27 mouse cellular contexts compared by ENCODE assay signal in the genomic region with DNA sequence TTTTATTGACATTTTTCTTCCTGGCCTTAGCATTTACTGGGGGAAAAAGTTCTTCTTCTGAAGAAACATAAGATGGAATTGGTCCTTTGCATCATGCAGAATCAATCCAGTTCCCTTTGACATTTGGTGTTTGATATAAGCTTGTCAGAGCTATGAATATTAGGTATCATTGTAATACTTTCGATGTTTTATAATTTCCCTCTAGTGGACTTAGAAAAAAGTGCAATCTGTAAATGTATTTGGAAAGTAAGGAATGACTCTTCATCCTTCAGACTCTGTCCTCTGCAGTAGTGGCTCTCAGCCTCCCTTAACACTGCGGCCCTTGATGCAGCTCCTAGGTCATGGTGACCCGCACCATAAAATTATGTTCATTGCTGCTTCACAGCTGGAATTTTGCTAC.
DNase-seq lines count a peak whose midpoint lies in the region; ATAC-seq and TF ChIP-seq lines count a peak whose summit lies in the region.
"Had no signal": no experiment of that assay in that cellular context is flagged by ENCODE, and none has a peak within 500 bp of the region (broad histone marks: within the 10 kb centered on the region; RNA-seq: fewer than 3 reads in every experiment).

No protein-coding gene starts in this region.

- TF ChIP-seq EP300 in stomach, postnatal 0 days (optimal IDR thresholded peaks at IDR 0.05), result no peak

- peaks cover 44% of the 10 kb centered on the region for H3K36me3 ChIP-seq in forebrain, postnatal 0 days (ENCODE audit: insufficient read depth)
- H3K36me3 ChIP-seq in forebrain, embryonic 10.5 days (replicated peaks), result peaks cover 90% of the 10 kb centered on the region
- H3K36me3 ChIP-seq in midbrain, postnatal 0 days (ENCODE audit: insufficient read depth, low read length), result peaks cover 25% of the 10 kb centered on the region
- peaks cover 63% of the 10 kb centered on the region for H3K36me3 ChIP-seq in midbrain, embryonic 13.5 days
- peaks cover 14% of the 10 kb centered on the region; the same call in 1 of the 2 replicates for H3K36me3 ChIP-seq in stomach, postnatal 0 days (ENCODE audit: control insufficient read depth, insufficient read depth, low read length)

- no peak overlapping the region for H3K4me2 ChIP-seq in forebrain, postnatal 0 days (ENCODE audit: low read depth)
- H3K4me2 ChIP-seq in midbrain, postnatal 0 days (ENCODE audit: low read depth, low read length, poor library complexity, severe bottlenecking), result no peak overlapping the region
- H3K4me2 ChIP-seq in midbrain, embryonic 13.5 days (replicated peaks), result no peak overlapping the region
- H3K4me2 ChIP-seq in stomach, postnatal 0 days (replicated peaks; ENCODE audit: low read depth), result no peak overlapping the region
- H3K4me2 ChIP-seq: embryonic facial prominence, embryonic 13.5 days; heart, embryonic 15.5 days; hindbrain, embryonic 14.5 days; limb, embryonic 12.5 days; liver, embryonic 12.5 days; neural tube, embryonic 12.5 days had no signal

- WGBS in forebrain, postnatal 0 days, result 92% methylated on average over 3 of the region's 3 CpGs
- 97% methylated on average over 3 of the region's 3 CpGs for WGBS in forebrain, embryonic 10.5 days
- WGBS in midbrain, postnatal 0 days, result 86% methylated on average over 3 of the region's 3 CpGs
- 94% methylated on average over 3 of the region's 3 CpGs for WGBS in midbrain, embryonic 13.5 days
- 86% methylated on average over 3 of the region's 3 CpGs for WGBS in stomach, postnatal 0 days

- no peak overlapping the region for H3K4me3 ChIP-seq in forebrain, postnatal 0 days (ENCODE audit: low read depth, low read length)
- no peak overlapping the region for H3K4me3 ChIP-seq in forebrain, embryonic 10.5 days
- H3K4me3 ChIP-seq in layer of hippocampus, adult 2 months, result no peak overlapping the region
- no peak overlapping the region for H3K4me3 ChIP-seq in midbrain, postnatal 0 days (ENCODE audit: low read depth, low read length)
- H3K4me3 ChIP-seq in midbrain, embryonic 13.5 days (replicated peaks), result no peak overlapping the region
- H3K4me3 ChIP-seq in stomach, postnatal 0 days (ENCODE audit: low read depth, low read length), result no peak overlapping the region
- H3K4me3 ChIP-seq: embryonic facial prominence, embryonic 13.5 days; erythroblast, embryonic 14.5 days; heart, embryonic 15.5 days; limb, embryonic 12.5 days; liver, embryonic 12.5 days; midbrain, embryonic 10.5 days; neural tube, embryonic 12.5 days had no signal

- H3K4me1 ChIP-seq in forebrain, postnatal 0 days (ENCODE audit: insufficient read depth), result no peaks in the 10 kb centered on the region
- H3K4me1 ChIP-seq in forebrain, embryonic 10.5 days, result no peaks in the 10 kb centered on the region
- no peaks in the 10 kb centered on the region for H3K4me1 ChIP-seq in midbrain, postnatal 0 days (ENCODE audit: insufficient read depth, low read length)
- H3K4me1 ChIP-seq in midbrain, embryonic 13.5 days (replicated peaks), result 0 out of 2 replicates have a peak, but pooled peaks cover 3% of the 10 kb centered on the region
- H3K4me1 ChIP-seq in stomach, postnatal 0 days (replicated peaks; ENCODE audit: control insufficient read depth, insufficient read depth), result no peaks in the 10 kb centered on the region
- H3K4me1 ChIP-seq: embryonic facial prominence, embryonic 13.5 days; limb, embryonic 12.5 days; liver, embryonic 12.5 days; neural tube, embryonic 12.5 days had no signal

- H3K27me3 ChIP-seq in forebrain, postnatal 0 days (ENCODE audit: insufficient read depth, low read length), result no peaks in the 10 kb centered on the region
- no peaks in the 10 kb centered on the region for H3K27me3 ChIP-seq in forebrain, embryonic 10.5 days (ENCODE audit: poor library complexity, severe bottlenecking)
- H3K27me3 ChIP-seq in midbrain, postnatal 0 days (ENCODE audit: insufficient read depth, low read length), result no peaks in the 10 kb centered on the region
- H3K27me3 ChIP-seq in midbrain, embryonic 13.5 days, result no peaks in the 10 kb centered on the region
- no peaks in the 10 kb centered on the region for H3K27me3 ChIP-seq in stomach, postnatal 0 days (ENCODE audit: control insufficient read depth, insufficient read depth, low read length)
- H3K27me3 ChIP-seq: embryonic facial prominence, embryonic 13.5 days; heart, embryonic 15.5 days; limb, embryonic 12.5 days; liver, embryonic 12.5 days; neural tube, embryonic 12.5 days had no signal

- no peak overlapping the region for H3K9ac ChIP-seq in forebrain, postnatal 0 days
- H3K9ac ChIP-seq in midbrain, postnatal 0 days (replicated peaks; ENCODE audit: low read length, poor library complexity, severe bottlenecking), result no peak overlapping the region
- H3K9ac ChIP-seq in midbrain, embryonic 13.5 days (replicated peaks), result no peak overlapping the region
- H3K9ac ChIP-seq in stomach, postnatal 0 days (ENCODE audit: low read length), result no peak overlapping the region
- H3K9ac ChIP-seq: embryonic facial prominence, embryonic 13.5 days; heart, embryonic 15.5 days; hindbrain, embryonic 14.5 days; limb, embryonic 12.5 days; liver, embryonic 12.5 days; neural tube, embryonic 12.5 days had no signal

- no peaks in the 10 kb centered on the region for H3K9me3 ChIP-seq in forebrain, postnatal 0 days (ENCODE audit: low read length)
- no peaks in the 10 kb centered on the region for H3K9me3 ChIP-seq in forebrain, embryonic 10.5 days
- H3K9me3 ChIP-seq in midbrain, postnatal 0 days (ENCODE audit: low read length), result no peaks in the 10 kb centered on the region
- no peaks in the 10 kb centered on the region for H3K9me3 ChIP-seq in midbrain, embryonic 13.5 days
- no peaks in the 10 kb centered on the region for H3K9me3 ChIP-seq in stomach, postnatal 0 days (ENCODE audit: control insufficient read depth, low read length)
- H3K9me3 ChIP-seq: embryonic facial prominence, embryonic 13.5 days; heart, embryonic 15.5 days; limb, embryonic 12.5 days; liver, embryonic 12.5 days; midbrain, embryonic 10.5 days; neural tube, embryonic 12.5 days had no signal

- TF ChIP-seq CTCF in forebrain, postnatal 0 days (IDR thresholded peaks at IDR 0.05; ENCODE audit: low read depth), result peak; percentile 27; the same call in 1 of the 2 replicates
- peak; percentile 68 for TF ChIP-seq CTCF in layer of hippocampus, adult 2 months (conservative IDR thresholded peaks at IDR 0.05)
- TF ChIP-seq CTCF in midbrain, postnatal 0 days (IDR thresholded peaks at IDR 0.05), result peak; percentile 45
- TF ChIP-seq CTCF in stomach, postnatal 0 days (IDR thresholded peaks at IDR 0.05; ENCODE audit: low read depth), result peak; percentile 45

- no peak for ATAC-seq in forebrain, postnatal 0 days
- no peak for ATAC-seq in midbrain, postnatal 0 days (ENCODE audit: low FRiP score)
- ATAC-seq in midbrain, embryonic 13.5 days, result no peak
- ATAC-seq in stomach, postnatal 0 days (ENCODE audit: low FRiP score, low TSS enrichment), result no peak
- ATAC-seq: forebrain, embryonic 16.5 days; intestine, embryonic 16.5 days; liver, embryonic 12.5 days had no signal

- no peak for DNase-seq in forebrain, postnatal 0 days
- no peak for DNase-seq in forebrain, embryonic 10.5 days (ENCODE audit: extremely low spot score, low spot score)
- no peak for DNase-seq in layer of hippocampus, adult 2 months (ENCODE audit: low spot score in 2 of 2)
- no peak for DNase-seq in layer of hippocampus, adult 11-12 months (ENCODE audit: low spot score)
- DNase-seq in midbrain, postnatal 0 days (ENCODE audit: low spot score), result no peak
- DNase-seq in stomach, postnatal 0 days (ENCODE audit: low spot score), result no peak
- no peak for DNase-seq in testis, postnatal 14 days (ENCODE audit: low spot score)
- DNase-seq: adrenal gland, postnatal 14 days; cerebellum, adult 2 months; cerebellum, postnatal 25 days; gastrocnemius, postnatal 36 days; heart, postnatal 36 days; lung, adult 2 months; retina, postnatal 1 day; thymus, postnatal 25 days had no signal

- no peak overlapping the region for H3K27ac ChIP-seq in forebrain, postnatal 0 days (ENCODE audit: low read depth, low read length)
- no peak overlapping the region for H3K27ac ChIP-seq in forebrain, embryonic 10.5 days
- H3K27ac ChIP-seq in layer of hippocampus, adult 2 months, result no peak overlapping the region
- H3K27ac ChIP-seq in midbrain, postnatal 0 days (ENCODE audit: low read depth, low read length), result no peak overlapping the region
- H3K27ac ChIP-seq in midbrain, embryonic 13.5 days, result no peak overlapping the region
- no peak overlapping the region for H3K27ac ChIP-seq in stomach, postnatal 0 days (replicated peaks)
- H3K27ac ChIP-seq: embryonic facial prominence, embryonic 13.5 days; heart, embryonic 15.5 days; hindbrain, embryonic 14.5 days; limb, embryonic 12.5 days; liver, embryonic 12.5 days; macrophage; midbrain, embryonic 10.5 days; neural tube, embryonic 12.5 days had no signal
